Mouse (Mus musculus) brown adipose tissue, adult 24 weeks (tissue): ENCODE data around the gene Prickle4. TPM values are rescaled to one million over a fixed set of nuclear protein-coding genes. Genes with fewer than 3 reads are reported as not detected.

ENCODE experiments used
- H3K27ac ChIP-seq: fragments of 200-500 bp; replicated peaks from 2 replicates; pipeline ENCODE4 v1.5.1; 2012; ENCODE audit warnings: low read depth, mild to moderate bottlenecking, low read length
- H3K4me1 ChIP-seq: fragments of 200-500 bp; 2 replicates; pipeline ENCODE4 v1.6.1; 2012; ENCODE audit warnings: low read length, mixed read lengths; ENCODE audit not compliant: control insufficient read depth, insufficient read depth, insufficient read length
- H3K4me3 ChIP-seq: fragments of 200-500 bp; 2 replicates; pipeline ENCODE4 v1.5.1; 2012; ENCODE audit warnings: low read depth, mild to moderate bottlenecking, low read length, moderate library complexity; ENCODE audit not compliant: insufficient read depth
- polyA plus RNA-seq: library from polyadenylated mRNA; stranded (reverse); fragments of >200 nt; gene quantifications from 2 replicates; pipeline ENCODE4 v1.2.4, GENCODE M21; 2012; ENCODE audit not compliant: missing spikeins, insufficient read depth, insufficient read length

The Prickle4 gene
- polyA plus RNA-seq, result 3.5 and 3.6 TPM in 2 replicates

- H3K4me3 ChIP-seq, result peak within 1 kb of the TSS; percentile 78
- H3K27ac ChIP-seq, result peak within 1 kb of the TSS; percentile 73
- no peaks in the 10 kb centered on the region for H3K4me1 ChIP-seq
Observed at GRCm38 (mm10) chr17:47694503-47695336, at the start of gene Prickle4. TSS of gene Prickle4 (minus strand) at chr17:47694736.

DNA sequence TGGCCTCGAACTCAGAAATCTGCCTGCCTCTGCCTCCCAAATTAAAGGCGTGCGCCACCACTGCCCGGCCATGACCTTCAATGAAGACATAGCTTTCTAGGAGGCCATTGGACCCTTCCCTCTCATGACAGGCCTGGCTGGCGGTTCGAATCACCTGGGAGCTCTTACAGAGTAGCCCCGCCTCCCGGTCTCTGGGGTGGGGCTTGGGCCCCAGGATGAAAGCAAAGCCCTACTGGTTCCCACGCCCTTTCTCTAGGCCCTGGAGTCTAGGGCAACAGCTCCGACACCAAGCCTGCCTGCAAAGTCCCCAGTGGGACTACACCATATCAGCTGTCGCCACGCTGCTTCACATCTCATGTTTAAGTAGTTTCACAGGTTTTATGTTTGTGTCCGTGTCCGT, 49.5 kb upstream of the Prickle4 start:
- no peak overlapping the region for H3K27ac ChIP-seq
- peaks cover 18% of the 10 kb centered on the region for H3K4me1 ChIP-seq
- no peak overlapping the region for H3K4me3 ChIP-seq

- Histone ChIP-seq H3K4me3 (no peak overlapping the region), H3K27ac (no peak overlapping the region), H3K4me1 (peaks cover 20% of the 10 kb centered on the region)
Observed at GRCm38 (mm10) chr17:47742991-47743734, 48.6 kb upstream of the Prickle4 start.

- Histone ChIP-seq H3K27ac (peak overlapping the region; percentile 1; the same call in 1 of the 2 replicates), H3K4me3 (no peak overlapping the region), H3K4me1 (peaks cover 20% of the 10 kb centered on the region)
Observed at GRCm38 (mm10) chr17:47740186-47740585, 45.6 kb upstream of the Prickle4 start.

DNA sequence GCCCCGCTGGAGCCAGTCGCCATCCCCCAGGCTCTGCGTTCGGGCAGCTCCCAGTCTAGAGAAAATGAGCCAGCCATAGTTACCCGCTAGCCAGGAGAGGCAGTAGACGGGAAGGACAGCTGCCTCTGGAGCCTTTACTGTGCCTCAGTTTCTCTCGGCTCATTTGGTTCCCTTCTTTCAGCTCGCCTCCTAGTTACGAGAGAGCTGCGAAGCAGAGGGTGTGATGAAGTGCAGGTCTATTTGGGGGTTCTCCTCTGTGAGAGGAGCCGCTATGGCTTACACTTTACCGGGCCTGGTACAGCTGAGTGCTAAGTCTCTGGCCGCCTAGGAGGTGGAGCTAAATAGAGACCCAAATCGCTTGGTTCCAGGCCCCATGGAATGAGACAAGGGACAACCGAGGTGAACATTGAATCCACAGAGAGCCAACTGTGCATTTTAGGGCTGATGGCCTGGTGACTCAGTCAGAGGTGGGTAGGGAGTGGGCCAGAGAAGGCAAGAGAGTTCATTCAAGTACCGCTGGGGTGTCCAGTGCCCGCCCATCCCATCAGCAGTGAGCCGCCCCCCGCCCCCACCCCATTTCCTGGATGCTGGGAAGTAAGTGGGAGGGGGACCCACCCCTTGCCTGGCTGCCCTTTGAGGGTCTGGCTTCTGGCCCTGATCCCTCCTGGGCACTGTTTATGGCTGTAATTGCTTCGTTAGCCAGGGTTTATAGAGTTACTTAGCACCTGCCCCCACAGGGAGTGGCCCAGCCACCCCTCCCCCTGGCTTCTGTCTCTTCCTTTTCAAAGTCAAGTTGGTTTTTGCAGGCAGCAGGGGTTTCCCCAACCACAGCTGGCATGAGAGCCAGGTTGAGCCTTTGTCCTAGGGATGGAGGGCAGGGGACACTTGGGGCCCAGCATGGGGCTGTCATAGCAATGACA, 44.6 kb upstream of the Prickle4 start:
- Histone ChIP-seq H3K27ac (peak overlapping the region; percentile 28; the same call in 1 of the 2 replicates), H3K4me1 (peaks cover 20% of the 10 kb centered on the region), H3K4me3 (peak overlapping the region; percentile 85)

DNA sequence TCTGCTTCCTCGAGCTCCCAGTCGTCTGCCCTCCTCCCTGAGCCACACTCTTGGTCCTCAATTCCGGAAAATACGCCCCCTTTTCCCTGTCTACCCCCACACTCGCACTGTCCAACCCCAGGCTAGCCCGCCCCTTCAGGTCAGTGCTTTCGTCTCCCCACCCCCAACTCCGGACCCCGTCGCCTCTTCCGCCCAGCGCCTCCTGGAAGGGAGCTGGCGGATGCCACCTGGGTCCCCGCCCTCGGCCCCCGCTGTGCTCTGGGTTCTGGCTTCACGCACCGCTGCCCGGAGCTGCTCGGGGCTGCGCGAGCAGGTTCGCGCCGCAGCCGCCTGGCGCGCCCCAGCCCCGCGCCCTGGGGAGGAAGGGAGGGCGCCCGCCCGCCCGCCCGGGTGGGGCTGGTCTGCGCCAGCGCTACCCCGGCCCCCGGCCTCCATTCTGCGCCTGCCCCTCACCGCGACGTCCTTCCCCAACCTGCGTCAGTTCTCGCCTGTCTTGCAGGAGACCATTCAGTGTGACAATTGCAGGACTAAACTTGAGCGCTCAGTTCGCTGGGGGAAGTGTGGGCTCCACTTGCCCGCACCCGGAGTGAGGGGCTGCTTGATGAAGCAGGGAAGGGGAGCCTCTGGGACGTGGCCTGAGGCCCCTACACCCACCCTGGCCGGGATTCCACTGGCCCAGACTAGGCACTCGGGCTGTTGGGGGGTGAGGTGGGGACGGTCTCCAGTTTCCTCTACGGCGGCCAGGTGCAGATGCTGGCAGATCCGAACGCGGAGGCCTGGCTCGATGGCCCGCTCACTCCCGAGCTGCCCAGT, 43.7 kb upstream of the Prickle4 start:
- H3K27ac ChIP-seq, result peak overlapping the region; percentile 47

DNA sequence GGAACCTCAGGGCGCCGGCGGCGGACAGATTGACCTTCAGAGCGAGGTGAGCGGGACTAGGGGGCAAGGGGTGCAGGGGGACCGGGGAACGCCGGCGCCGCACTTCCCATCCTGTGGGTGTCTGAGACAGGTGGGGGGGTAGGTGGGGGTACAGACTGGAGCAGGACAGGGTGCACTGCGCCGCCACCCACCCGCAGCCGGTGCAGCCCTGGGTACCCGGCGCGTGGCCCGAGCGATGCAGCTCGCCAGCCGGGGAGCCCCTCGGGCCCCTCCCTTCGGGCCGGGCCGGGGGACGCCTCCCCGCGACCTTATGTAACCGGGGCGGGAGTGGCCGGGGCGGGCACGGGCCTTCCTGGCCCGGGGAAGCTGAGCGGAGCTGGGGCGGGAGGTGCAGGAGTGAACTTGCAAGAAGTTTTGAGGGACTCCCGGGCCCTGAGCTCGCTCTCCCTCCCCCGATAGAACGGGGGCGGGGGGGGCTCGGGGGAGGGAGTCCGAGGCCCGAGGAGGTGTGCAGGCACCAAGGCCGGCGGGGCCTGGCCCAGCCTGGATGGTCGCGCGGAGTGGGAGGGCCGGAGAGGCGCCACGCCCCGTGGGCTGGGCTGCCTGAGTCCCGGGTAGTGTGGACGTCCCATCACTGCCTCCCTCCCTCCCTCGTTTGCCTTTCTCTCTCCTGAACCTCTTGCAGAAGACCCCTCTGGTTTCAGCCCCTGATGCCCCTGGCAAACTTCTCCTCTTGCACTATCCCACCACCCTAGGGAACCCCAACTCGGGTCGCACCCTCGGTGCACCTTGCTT, 42.9 kb upstream of the Prickle4 start:
- peak overlapping the region; percentile 85 for H3K4me3 ChIP-seq
- peaks cover 20% of the 10 kb centered on the region for H3K4me1 ChIP-seq
- H3K27ac ChIP-seq, result peak overlapping the region; percentile 88

More for the DNA sequence above, 43.7 kb upstream of the Prickle4 start:
- Histone ChIP-seq H3K4me1 (peaks cover 20% of the 10 kb centered on the region), H3K4me3 (peak overlapping the region; percentile 85)

- H3K4me1 ChIP-seq, result peaks cover 20% of the 10 kb centered on the region
- H3K27ac ChIP-seq, result peak within 1 kb of the TSS; percentile 88
- H3K4me3 ChIP-seq, result peak within 1 kb of the TSS; percentile 85
Observed at GRCm38 (mm10) chr17:47736856-47737255, 42.3 kb upstream of the Prickle4 start, which contains the start of gene Tfeb. TSS of gene Tfeb (plus strand) at chr17:47737030.

DNA sequence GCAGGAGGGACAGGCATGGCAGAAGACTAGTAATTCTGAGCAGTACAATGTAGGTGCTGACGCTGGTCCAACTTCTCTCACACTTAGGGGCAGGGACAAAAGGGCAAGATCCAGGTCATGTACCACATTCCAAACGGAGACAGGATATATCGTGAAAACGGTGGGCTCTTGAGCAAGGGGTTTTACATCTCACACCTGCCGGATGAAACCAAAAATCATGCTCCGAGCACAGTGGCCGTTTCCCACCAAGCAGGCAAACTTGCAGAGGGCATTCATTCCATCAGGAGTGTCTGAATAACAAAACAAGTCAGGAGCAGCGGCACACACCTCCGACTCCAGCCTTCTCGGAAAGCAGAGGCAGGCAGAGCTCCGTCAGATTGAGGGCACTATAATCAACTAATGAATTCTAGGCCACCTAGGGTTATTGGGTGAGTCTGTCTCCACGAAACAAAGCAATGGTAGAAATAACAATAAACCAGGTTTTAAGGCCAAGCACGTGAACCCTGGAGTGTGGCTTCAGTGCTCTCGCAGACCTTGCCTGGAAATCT, 41.1 kb upstream of the Prickle4 start:
- H3K4me1 ChIP-seq, result peaks cover 13% of the 10 kb centered on the region
- no peak overlapping the region for H3K4me3 ChIP-seq
- H3K27ac ChIP-seq, result no peak overlapping the region

DNA sequence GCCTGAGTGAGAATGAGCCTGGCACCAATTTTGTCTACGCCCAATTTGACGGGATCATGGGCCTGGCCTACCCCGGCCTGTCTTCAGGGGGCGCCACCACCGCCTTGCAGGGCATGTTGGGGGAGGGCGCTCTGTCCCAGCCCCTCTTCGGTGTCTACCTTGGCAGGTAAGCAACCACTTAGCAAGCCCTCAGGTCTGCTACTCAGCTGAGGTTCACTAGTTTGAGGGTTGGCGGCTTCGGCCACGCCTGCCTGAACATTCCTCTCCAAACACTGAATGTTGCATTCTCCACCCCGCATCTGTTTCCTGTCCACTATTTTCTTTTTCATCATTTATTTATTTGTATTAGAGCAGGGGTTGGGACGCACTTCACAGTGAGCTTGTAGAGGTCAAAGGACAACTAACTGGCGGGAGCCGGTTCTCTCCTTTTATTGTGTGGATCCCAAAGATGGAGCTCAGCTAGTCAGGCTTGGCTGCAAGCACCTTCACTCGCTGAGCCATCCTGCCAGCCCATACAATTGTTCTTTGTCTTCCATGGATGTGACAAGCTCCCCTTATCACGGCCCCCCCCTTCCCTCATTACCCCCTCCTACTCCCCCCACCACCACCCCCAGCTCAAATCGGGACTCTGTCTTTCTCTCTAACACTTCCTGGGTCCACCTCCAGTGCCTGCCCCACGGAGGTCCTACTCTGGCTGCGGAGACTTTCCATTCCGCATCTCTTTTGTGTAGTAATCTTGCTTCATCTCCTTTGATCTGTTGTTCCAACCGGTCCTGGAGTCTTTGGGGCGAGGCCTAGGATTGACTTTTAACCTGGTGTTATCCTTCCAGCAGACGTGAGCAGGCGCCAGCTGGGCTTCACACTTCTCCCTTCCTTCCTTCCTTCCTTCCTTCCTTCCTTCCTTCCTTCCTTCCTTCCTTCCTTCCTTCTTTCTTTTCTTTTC, 36.4 kb upstream of the Prickle4 start:
- no peaks in the 10 kb centered on the region for H3K4me1 ChIP-seq
- H3K27ac ChIP-seq, result no peak overlapping the region
- H3K4me3 ChIP-seq, result no peak overlapping the region

- no peaks in the 10 kb centered on the region for H3K4me1 ChIP-seq
- H3K4me3 ChIP-seq, result no peak within 1 kb of the TSS
- no peak within 1 kb of the TSS for H3K27ac ChIP-seq
Observed at GRCm38 (mm10) chr17:47726566-47726965, 32.0 kb upstream of the Prickle4 start, which contains the start of gene Pgc. TSS of gene Pgc (plus strand) at chr17:47726842.

DNA sequence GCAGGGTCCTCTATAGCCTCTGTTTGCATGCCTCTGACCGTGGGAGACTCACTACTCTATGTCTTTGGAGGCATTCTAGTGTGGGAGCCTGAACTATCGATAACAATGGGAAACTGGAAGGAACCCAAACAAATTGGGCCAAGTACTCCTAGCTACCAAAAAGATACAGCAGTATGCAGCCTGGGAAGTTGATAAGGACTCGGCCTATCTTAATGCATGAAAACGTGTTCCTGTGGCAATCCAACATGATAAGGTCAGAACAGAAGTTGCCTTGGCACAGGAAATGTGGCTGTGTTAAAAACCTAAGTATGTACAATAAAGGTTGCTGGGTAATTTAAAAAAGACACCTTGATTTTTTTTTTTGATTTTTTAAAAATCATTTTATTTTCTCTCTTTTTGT, 26.6 kb upstream of the Prickle4 start:
- Histone ChIP-seq H3K4me1 (no peaks in the 10 kb centered on the region), H3K27ac (no peak overlapping the region), H3K4me3 (no peak overlapping the region)
